Mouse (Mus musculus): Measurements from ENCODE around the gene Fanca.

GRCm38 (mm10) chr8:123234918-123235519, 83.4 kb downstream of the Fanca start:
- TF ChIP-seq CTCF (conservative IDR thresholded peaks at IDR 0.05; ENCODE audit: low read length) (no peak), NANOG (IDR thresholded peaks at IDR 0.05; ENCODE audit: borderline replicate concordance, low read length) (no peak), POU5F1 (IDR thresholded peaks at IDR 0.05; ENCODE audit: borderline replicate concordance, low read length) (no peak)

Data from E14TG2a.4 (cell line).